Mouse (Mus musculus) kidney, adult 2 months (tissue): ENCODE measurements around the gene Prcp.

ENCODE experiments used
- CTCF ChIP-seq: fragments of 200-500 bp; conservative IDR thresholded peaks from 2 replicates; pipeline ENCODE4 v1.5.1; 2011; ENCODE audit warnings: low read depth, mild to moderate bottlenecking, control low read depth, low read length, moderate library complexity, mixed read lengths; ENCODE audit not compliant: insufficient read depth, insufficient read length
- POLR2A ChIP-seq: fragments of 200-500 bp; IDR thresholded peaks from one replicate; pipeline ENCODE4 v1.6.1; 2011; ENCODE audit warnings: low read depth, low read length, control low read depth

DNA sequence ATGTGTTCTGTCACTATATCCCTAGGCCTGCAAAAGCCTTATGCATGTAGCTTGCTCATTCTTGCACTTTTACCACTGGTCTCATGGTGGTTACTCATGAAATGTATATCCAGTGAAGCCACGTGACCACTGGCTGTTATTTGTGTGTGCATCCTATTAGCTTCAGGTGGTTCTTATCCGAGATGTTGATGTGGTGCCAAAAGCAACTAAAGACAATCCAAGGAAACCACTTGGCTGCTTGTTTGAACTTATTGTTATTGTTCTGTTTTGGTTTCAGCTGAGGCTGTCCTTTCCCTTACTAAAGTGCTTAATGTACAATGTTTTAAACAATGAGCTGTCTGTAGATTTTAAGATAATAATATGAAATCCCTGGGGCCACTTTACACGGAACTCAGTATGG, 85.5 kb downstream of the Prcp start:
- TF ChIP-seq CTCF (no peak), POLR2A (no peak)
